Mouse (Mus musculus) T-helper 1 cell (primary cell): ENCODE measurements around the gene Supt3.

ENCODE experiments used
- in situ Hi-C: fragments of 300-600 bp; cut with MboI, MseI; formaldehyde crosslinking; loops from one replicate; pipeline ENCODE4 v1.15.1; 2025; ENCODE audit warnings: high pct_unique_total_duplicates

The Supt3 gene

GRCm38 (mm10) chr17:45119609-45120201 is 342.8 kb downstream of the Supt3 start:
- in situ Hi-C loops, result no loop called here

- in situ Hi-C loops, result no loop called here
Measured at GRCm38 (mm10) chr17:45123856-45124255, 346.9 kb downstream of the Supt3 start.

GRCm38 (mm10) chr17:45128611-45129010 is 351.7 kb downstream of the Supt3 start:
- in situ Hi-C loops, result no loop called here

GRCm38 (mm10) chr17:45133501-45134400 is 356.8 kb downstream of the Supt3 start:
- in situ Hi-C loops, result no loop called here

GRCm38 (mm10) chr17:45136491-45136890 is 359.5 kb downstream of the Supt3 start:
- in situ Hi-C loops, result no loop called here

GRCm38 (mm10) chr17:45143043-45143442 is 366.1 kb downstream of the Supt3 start:
- in situ Hi-C loops, result no loop called here

GRCm38 (mm10) chr17:45144656-45145055 is 367.7 kb downstream of the Supt3 start:
- in situ Hi-C loops, result no loop called here

GRCm38 (mm10) chr17:45151312-45151929 is 374.5 kb downstream of the Supt3 start:
- in situ Hi-C loops, result loop anchor here (5.0 kb wide), 1 partner anchor 221 kb away; no protein-coding TSS in a partner anchor

GRCm38 (mm10) chr17:45153721-45154120 is 376.8 kb downstream of the Supt3 start:
- in situ Hi-C loops, result loop anchor here (5.0 kb wide), 1 partner anchor 219 kb away; no protein-coding TSS in a partner anchor

GRCm38 (mm10) chr17:45158171-45158691 is 381.3 kb downstream of the Supt3 start:
- in situ Hi-C loops, result no loop called here

- in situ Hi-C loops, result loop anchor here (10.0 kb wide), 1 partner anchor 1296 kb away; no protein-coding TSS in a partner anchor
Measured at GRCm38 (mm10) chr17:45160651-45161050, 383.7 kb downstream of the Supt3 start.

GRCm38 (mm10) chr17:45165741-45166140 is 388.8 kb downstream of the Supt3 start:
- in situ Hi-C loops, result loop anchor here (10.0 kb wide), 1 partner anchor 1301 kb away; no protein-coding TSS in a partner anchor
